Mouse (Mus musculus): ENCODE data around the gene Gipr. TPM values are rescaled to one million over a fixed set of nuclear protein-coding genes. Genes with fewer than 3 reads are reported as not detected.

The Gipr gene
- total RNA-seq, 4 experiments from 2014 or later = 1.0 to 1.5 (median 1.2) TPM

Small RNAs within 50 kb of the gene (microRNA-seq; reads per million reads assigned to microRNA genes)
- gene Mir330 = 9,716 to 12,901 reads per million in 2 experiments

Other genes with a start within 250 kb of the Gipr start
- gene Nova2, start 240.2 kb downstream of the Gipr start, total RNA-seq (2022) = 10 to 100 TPM; 71.3 to 76.7 (median 74.6) TPM
- 1 to 10 TPM in 1 of 4 experiments, under 1 TPM in 2, not detected in 1; 0.60 to 1.5 (median 0.91) TPM for gene Nanos2, start 178.7 kb downstream of the Gipr start, total RNA-seq (2022)
- 10 to 100 TPM; 42.4 to 49.6 (median 45.8) TPM for gene Mypop, start 174.9 kb downstream of the Gipr start, total RNA-seq (2022)
- gene Irf2bp1, start 162.1 kb downstream of the Gipr start, total RNA-seq (2022) = 10 to 100 TPM; 47.6 to 49.2 (median 47.9) TPM
- gene Foxa3, start 142.6 kb downstream of the Gipr start, total RNA-seq (2022) = not detected
- gene Sympk, start 141.8 kb downstream of the Gipr start, total RNA-seq (2022) = 100 to 1,000 TPM; 100 to 113 (median 109) TPM
- under 1 TPM in 2 of 4 experiments, not detected in 2; 0.41 to 0.61 TPM for gene Rsph6a, start 111.4 kb downstream of the Gipr start, total RNA-seq (2022)
- 100 to 1,000 TPM; 136 to 144 (median 141) TPM for gene Dmwd, start 89.9 kb downstream of the Gipr start, total RNA-seq (2022)
- gene Dmpk, start 82.3 kb downstream of the Gipr start, total RNA-seq (2022) = 10 to 100 TPM; 35.6 to 55.8 (median 45.3) TPM
- gene Six5, start 71.5 kb downstream of the Gipr start, total RNA-seq (2022) = 1 to 10 TPM; 2.0 to 3.7 (median 3.6) TPM
- under 1 TPM; 0.18 to 0.57 (median 0.31) TPM for gene Gm4969, start 47.8 kb downstream of the Gipr start, total RNA-seq (2022)
- gene Fbxo46, start 46.3 kb downstream of the Gipr start, total RNA-seq (2022) = 10 to 100 TPM; 13.3 to 15.1 (median 14.4) TPM
- gene Qpctl, start 16.8 kb downstream of the Gipr start, total RNA-seq (2022) = 10 to 100 TPM; 18.6 to 20.9 (median 20.4) TPM
- 10 to 100 TPM; 75.6 to 82.3 (median 78.2) TPM for gene Snrpd2, start 16.4 kb downstream of the Gipr start, total RNA-seq (2022)
- gene Eml2, start 10.3 kb upstream of the Gipr start, total RNA-seq (2022) = 100 to 1,000 TPM; 156 to 198 (median 171) TPM
- gene Gpr4, start 46.4 kb upstream of the Gipr start, total RNA-seq (2022) = 1 to 10 TPM; 1.3 to 2.7 (median 1.8) TPM
- 10 to 100 TPM; 33.8 to 45.7 (median 40.7) TPM for gene Opa3, start 62.2 kb upstream of the Gipr start, total RNA-seq (2022)
- gene Vasp, start 105.7 kb upstream of the Gipr start, total RNA-seq (2022) = 10 to 100 TPM; 17.4 to 26.8 (median 19.5) TPM
- under 1 TPM in 1 of 4 experiments, not detected in 3; 0.28 TPM for gene Ppm1n, start 113.9 kb upstream of the Gipr start, total RNA-seq (2022)
- 10 to 100 TPM; 76.6 to 96.7 (median 85.4) TPM for gene Rtn2, start 116.5 kb upstream of the Gipr start, total RNA-seq (2022)
- 10 to 100 TPM in 3 of 4 experiments, 1 to 10 TPM in 1; 5.4 to 13.8 (median 10.7) TPM for gene Fosb, start 143.9 kb upstream of the Gipr start, total RNA-seq (2022)
- 10 to 100 TPM; 41.9 to 47.8 (median 43.2) TPM for gene Ercc1, start 178.7 kb upstream of the Gipr start, total RNA-seq (2022)
- gene Cd3eap, start 193.4 kb upstream of the Gipr start, total RNA-seq (2022) = 10 to 100 TPM; 18.3 to 20.2 (median 19.0) TPM
- 1 to 10 TPM; 5.7 to 9.2 (median 8.1) TPM for gene Ppp1r13l, start 193.6 kb upstream of the Gipr start, total RNA-seq (2022)
- 10 to 100 TPM; 36.0 to 41.5 (median 37.7) TPM for gene Ercc2, start 215.9 kb upstream of the Gipr start, total RNA-seq (2022)
- 1 to 10 TPM; 3.7 to 8.4 (median 6.9) TPM for gene Klc3, start 238.0 kb upstream of the Gipr start, total RNA-seq (2022)
- gene Ckm, start 238.6 kb upstream of the Gipr start, total RNA-seq (2022) = 1 to 10 TPM in 1 of 4 experiments, under 1 TPM in 1, not detected in 2; 0.18 to 4.8 TPM

Data from layer of hippocampus, adult 8-10 months (tissue).